Mouse (Mus musculus) cerebellum, adult 2 months (tissue): ENCODE data around the gene Chrnb2.

Experiments
- CTCF ChIP-seq: fragments of 200-500 bp; IDR thresholded peaks from 2 replicates; pipeline ENCODE4 v1.5.1; 2011; ENCODE audit warnings: low read depth, mild to moderate bottlenecking, control low read depth, low read length, moderate library complexity, borderline replicate concordance; ENCODE audit not compliant: insufficient read depth
- POLR2A ChIP-seq: fragments of 200-500 bp; IDR thresholded peaks from 2 replicates; pipeline ENCODE4 v1.6.1; 2011; ENCODE audit warnings: low read length, control low read depth, borderline replicate concordance; ENCODE audit not compliant: insufficient read depth

DNA sequence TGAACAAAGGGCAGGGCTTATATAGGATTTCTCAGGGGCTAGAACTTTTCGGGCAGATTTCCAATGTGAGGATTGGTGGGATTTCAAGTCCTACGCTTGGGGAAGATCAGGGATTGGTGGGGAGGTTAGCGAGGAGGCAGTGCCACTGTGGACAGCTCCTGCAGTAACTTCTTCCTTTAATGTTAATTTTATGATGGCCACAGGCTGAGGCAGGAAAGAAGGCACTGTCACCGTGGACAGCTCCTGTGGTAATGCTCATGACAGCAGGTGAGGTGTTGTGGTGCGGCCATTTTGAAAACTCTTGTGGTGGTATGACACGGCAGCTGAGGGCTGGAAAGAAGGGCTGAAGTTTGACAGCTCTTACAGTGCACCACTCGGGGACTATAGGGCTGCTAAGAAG, 5.2 kb upstream of the Chrnb2 start:
- no peak for TF ChIP-seq CTCF
- no peak for TF ChIP-seq POLR2A
